Mouse (Mus musculus) embryonic facial prominence, embryonic 15.5 days (tissue): ENCODE results near the gene Foxe3. TPM values are rescaled to one million over a fixed set of nuclear protein-coding genes. Genes with fewer than 3 reads are reported as not detected.

Experiments used
- ATAC-seq: fragments of 200-750 bp; cut with Nextera tagmentation; 2 replicates; pipeline ENCODE4 v1.8.0; 2017; ENCODE audit warnings: low read depth, moderate TSS enrichment; ENCODE audit not compliant: insufficient number of reproducible peaks, low FRiP score, low TSS enrichment
- H3K27ac ChIP-seq: fragments of 300-500 bp; sonication (generic); replicated peaks from 2 replicates; pipeline ENCODE4 v1.5.1; 2015; ENCODE audit warnings: mild to moderate bottlenecking, inconsistent platforms
- H3K27me3 ChIP-seq: fragments of 300-500 bp; sonication (generic); 2 replicates; pipeline ENCODE4 v1.6.1; 2015; ENCODE audit warnings: inconsistent platforms
- H3K36me3 ChIP-seq: fragments of 300-500 bp; sonication (generic); 2 replicates; pipeline ENCODE4 v1.6.1; 2015; ENCODE audit warnings: mild to moderate bottlenecking, inconsistent platforms
- H3K4me1 ChIP-seq: fragments of 300-500 bp; sonication (generic); 2 replicates; pipeline ENCODE4 v1.6.1; 2015; ENCODE audit warnings: inconsistent platforms
- H3K4me2 ChIP-seq: fragments of 300-500 bp; sonication (generic); replicated peaks from 2 replicates; pipeline ENCODE4 v1.6.1; 2015; ENCODE audit warnings: mild to moderate bottlenecking, inconsistent platforms
- H3K4me3 ChIP-seq: fragments of 300-500 bp; sonication (generic); replicated peaks from 2 replicates; pipeline ENCODE4 v1.5.1; 2015; ENCODE audit warnings: mild to moderate bottlenecking, inconsistent platforms
- H3K9ac ChIP-seq: fragments of 300-500 bp; sonication (generic); 2 replicates; pipeline ENCODE4 v1.6.1; 2015; ENCODE audit warnings: inconsistent platforms
- H3K9me3 ChIP-seq: fragments of 300-500 bp; sonication (generic); replicated peaks from 2 replicates; pipeline ENCODE4 v1.6.1; 2016; ENCODE audit warnings: inconsistent platforms
- WGBS: fragments of 180-500 bp; shearing (Covaris S2); methylation state at CpG from one replicate; pipeline ENCODE4 v1.1.7; 2015; 5-methylcytosine and 5-hydroxymethylcytosine counted together
- polyA plus RNA-seq: library from polyadenylated mRNA; unstranded; fragments of >200 nt; fragmentation: Nextera tagmentation; extraction: Ambion mirVana; gene quantifications from 2 replicates; pipeline ENCODE4 v1.2.1, GENCODE M21; 2015

Gene Foxe3
- polyA plus RNA-seq, 1 experiment from 2014 or later: not detected

DNA sequence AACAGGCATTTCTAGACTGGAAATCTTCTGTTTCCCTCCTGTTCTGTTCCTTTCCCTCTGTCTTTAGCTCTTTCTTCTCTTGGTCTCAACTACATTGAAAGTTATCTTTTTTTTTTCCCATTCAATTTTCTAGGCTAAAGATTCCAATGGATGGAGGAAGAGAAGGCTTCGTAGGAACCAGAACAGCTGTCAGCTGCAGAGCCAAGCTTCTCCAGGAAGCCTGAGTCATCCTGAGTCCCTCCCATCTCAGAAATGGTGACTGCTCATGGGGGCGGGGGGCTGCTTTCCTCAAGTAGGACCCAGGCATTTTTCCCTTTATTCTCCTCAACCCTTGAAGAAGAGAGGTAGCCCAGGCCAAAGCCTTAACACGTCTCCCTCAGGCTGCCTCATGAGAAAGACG, 9.8 kb downstream of the Foxe3 start:
- H3K27me3 ChIP-seq: peaks cover 68% of the 10 kb centered on the region

DNA sequence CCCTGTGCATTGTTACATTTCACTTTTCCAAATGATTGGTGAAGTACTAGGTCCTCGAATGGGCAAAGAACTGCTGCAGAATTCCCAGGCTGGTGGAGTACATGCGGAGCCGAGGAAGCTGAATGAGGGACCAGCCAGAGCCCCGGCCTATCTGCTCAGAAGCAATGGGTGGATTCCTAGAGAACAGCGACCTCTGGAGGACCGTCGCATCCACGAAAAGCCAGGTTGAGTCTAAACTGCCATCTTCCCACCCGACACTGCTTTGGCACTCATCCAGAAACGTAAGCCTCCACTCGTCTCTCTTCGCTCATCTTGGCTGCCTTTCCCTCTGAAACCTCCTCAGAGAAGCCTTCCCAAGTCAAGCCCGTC, 12.2 kb downstream of the Foxe3 start:
- ATAC-seq: no peak
- Histone ChIP-seq H3K9me3 (no peaks in the 10 kb centered on the region), H3K36me3 (no peaks in the 10 kb centered on the region), H3K4me1 (peaks cover 23% of the 10 kb centered on the region), H3K4me2 (0 out of 2 replicates have a peak overlapping the region, but pooled peaks have one; percentile 29), H3K9ac (no peak overlapping the region), H3K4me3 (no peak overlapping the region), H3K27ac (no peak overlapping the region), H3K27me3 (peaks cover 85% of the 10 kb centered on the region)
- WGBS: 2% methylated on average over 13 of the region's 13 CpGs

More for the DNA sequence above, 9.8 kb downstream of the Foxe3 start:
- H3K9me3 ChIP-seq: no peaks in the 10 kb centered on the region
- WGBS: 52% methylated on average over 4 of the region's 4 CpGs
- no peak overlapping the region for H3K4me2 ChIP-seq
- no peak for ATAC-seq
- H3K4me1 ChIP-seq: peaks cover 14% of the 10 kb centered on the region
- no peak overlapping the region for H3K27ac ChIP-seq
- no peak overlapping the region for H3K9ac ChIP-seq
- H3K36me3 ChIP-seq: no peaks in the 10 kb centered on the region
- no peak overlapping the region for H3K4me3 ChIP-seq

DNA sequence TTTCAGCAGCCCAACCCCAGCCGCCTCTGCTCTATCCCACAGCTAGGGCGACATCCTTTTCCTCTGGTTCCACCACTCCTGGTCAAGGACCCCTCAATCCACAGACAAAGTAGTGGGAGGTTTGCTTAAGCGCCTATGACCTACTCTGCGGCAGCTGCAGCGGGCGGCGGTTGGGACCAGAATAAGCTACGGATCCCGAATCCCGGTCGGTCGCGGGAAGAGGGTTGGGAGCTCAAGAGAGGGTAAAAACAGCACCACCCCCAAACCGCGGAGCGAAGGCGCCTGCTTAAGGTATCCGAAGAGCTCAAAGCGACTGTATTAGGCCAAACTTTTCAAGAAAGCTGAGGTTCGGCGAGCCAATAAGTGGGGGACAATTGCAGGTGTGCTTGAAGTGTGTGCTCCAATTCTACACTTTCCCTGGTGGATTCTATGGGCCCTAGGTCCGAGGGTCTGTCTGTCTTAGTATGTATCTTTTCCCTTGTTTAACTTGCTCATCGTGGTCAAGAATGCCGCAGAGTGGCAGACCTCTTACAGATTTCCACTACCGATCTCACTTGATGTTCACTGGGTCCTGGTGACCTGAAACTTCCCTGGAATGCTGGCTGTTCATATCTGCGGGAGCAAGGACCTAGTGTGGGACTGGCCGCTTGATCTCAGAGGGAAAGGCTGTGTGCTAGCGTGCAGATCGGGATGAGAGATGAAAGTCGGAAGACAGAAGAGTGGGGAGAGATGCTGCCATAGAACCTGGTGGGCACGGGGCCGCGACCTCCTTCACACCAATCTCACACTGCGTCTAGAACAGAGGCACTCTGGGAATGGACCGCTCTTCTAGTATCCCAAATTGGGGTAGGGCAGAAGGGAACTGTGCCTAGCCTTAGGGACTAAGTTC, 12.9 kb downstream of the Foxe3 start:
- Histone ChIP-seq H3K27ac (no peak overlapping the region), H3K4me2 (peak overlapping the region; percentile 29; the same call in 1 of the 2 replicates), H3K4me1 (peaks cover 30% of the 10 kb centered on the region), H3K9ac (no peak overlapping the region), H3K9me3 (no peaks in the 10 kb centered on the region), H3K4me3 (peak overlapping the region; percentile 11; the same call in 1 of the 2 replicates), H3K36me3 (no peaks in the 10 kb centered on the region), H3K27me3 (peaks cover 91% of the 10 kb centered on the region)
- ATAC-seq: no peak
- 12% methylated on average over 35 of the region's 35 CpGs for WGBS

DNA sequence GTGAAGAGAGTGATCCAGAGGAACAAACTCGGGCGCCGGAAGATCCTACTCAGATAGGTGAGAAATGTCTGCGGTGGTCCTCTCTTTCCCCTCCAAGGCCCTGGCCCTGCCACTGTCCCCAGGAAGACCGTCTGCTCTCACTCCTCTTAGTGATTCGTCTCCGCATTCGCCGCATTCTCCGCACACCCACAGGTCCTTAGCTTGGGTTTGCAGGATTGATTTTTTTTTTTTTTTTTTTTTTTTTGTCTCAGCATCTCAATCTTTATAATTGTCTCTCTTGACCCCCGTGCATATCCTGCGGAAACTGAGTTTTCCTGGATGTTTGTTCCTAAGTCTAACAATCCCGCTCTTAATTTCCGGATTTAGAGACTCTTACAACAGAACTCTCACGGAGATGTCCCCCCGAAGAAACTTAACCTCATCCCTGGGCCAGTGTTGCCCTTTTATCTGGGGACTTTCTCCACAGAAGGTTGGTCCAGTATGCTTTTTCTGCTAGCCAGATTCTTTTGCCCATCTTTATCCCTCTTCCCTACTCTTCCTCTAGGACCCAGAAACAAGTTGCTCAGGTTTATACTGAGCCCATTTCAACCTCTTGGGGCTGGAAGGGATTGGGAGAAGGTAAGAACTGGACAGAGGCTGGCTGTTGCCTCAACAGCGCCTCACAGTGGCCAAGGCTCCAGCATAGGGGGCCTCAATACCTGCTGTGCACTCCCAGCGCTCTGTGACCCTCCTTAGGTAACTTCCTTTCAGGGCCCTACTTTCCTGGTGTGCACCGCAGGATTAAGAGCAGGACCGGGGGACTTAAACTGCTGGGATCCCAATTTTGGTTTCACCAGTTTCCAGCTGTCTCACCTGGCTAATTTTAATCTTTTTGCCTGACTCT, 16.0 kb downstream of the Foxe3 start:
- no peak for ATAC-seq
- Histone ChIP-seq H3K36me3 (no peaks in the 10 kb centered on the region), H3K9ac (peak overlapping the region; percentile 24), H3K27me3 (peaks cover 97% of the 10 kb centered on the region), H3K27ac (0 out of 2 replicates have a peak overlapping the region, but pooled peaks have one; percentile 83), H3K4me2 (peak overlapping the region; percentile 92), H3K4me1 (peaks cover 43% of the 10 kb centered on the region), H3K4me3 (peak overlapping the region; percentile 59), H3K9me3 (no peaks in the 10 kb centered on the region)
- WGBS: 3% methylated on average over 20 of the region's 20 CpGs

DNA sequence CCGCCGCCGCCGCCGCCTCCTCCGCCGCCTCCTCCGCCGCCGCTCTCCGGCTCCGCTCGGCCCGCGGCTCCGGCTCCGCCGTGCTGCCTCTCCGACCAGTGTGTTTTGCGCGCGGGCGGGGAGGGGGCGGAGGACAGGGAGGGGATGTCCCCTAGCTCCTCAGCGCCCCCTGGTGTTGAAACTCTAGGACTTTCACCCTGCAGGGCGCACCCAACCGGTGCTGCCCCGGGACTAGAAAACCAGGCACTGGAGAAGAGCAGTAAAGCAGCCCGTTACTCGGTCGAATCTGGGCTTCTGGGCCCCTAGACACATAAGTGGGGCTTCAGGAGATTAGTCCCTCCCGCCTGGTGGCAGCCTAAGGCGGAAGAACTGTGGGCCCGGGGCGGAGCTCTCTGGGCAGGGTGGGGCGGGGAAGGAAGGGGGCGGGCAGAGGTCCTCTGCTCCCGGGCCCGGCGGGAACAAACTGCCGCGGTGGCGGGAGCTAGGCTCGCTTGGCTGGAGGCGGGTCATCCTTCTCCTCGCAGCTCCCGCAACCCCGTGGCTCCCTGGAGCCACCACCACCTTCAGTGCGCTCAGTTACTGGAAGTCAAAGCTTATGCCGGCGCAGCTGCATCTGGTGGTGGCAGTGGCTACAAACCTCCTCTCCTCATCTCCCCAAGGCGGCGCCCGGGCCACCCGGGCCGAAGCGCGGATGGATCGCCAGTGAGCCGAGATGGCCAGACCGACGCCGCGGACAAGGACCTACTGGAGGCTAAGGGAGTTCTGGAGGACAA, 16.8 kb downstream of the Foxe3 start, which contains the start of gene Foxd2:
TSS of gene Foxd2 (minus strand) at position 45 of the 773 bp plus-strand sequence.
- peak within 1 kb of the TSS; percentile 54 for H3K9ac ChIP-seq
- no peaks in the 10 kb centered on the region for H3K9me3 ChIP-seq
- H3K4me3 ChIP-seq: peak within 1 kb of the TSS; percentile 59
- H3K36me3 ChIP-seq: no peaks in the 10 kb centered on the region
- H3K4me1 ChIP-seq: peaks cover 43% of the 10 kb centered on the region
- H3K27me3 ChIP-seq: peaks cover 97% of the 10 kb centered on the region
- H3K27ac ChIP-seq: peak within 1 kb of the TSS; percentile 83
- WGBS: under 1% methylated on average over 52 of the region's 64 CpGs
- H3K4me2 ChIP-seq: peak within 1 kb of the TSS; percentile 92
- ATAC-seq: peak; percentile 88

DNA sequence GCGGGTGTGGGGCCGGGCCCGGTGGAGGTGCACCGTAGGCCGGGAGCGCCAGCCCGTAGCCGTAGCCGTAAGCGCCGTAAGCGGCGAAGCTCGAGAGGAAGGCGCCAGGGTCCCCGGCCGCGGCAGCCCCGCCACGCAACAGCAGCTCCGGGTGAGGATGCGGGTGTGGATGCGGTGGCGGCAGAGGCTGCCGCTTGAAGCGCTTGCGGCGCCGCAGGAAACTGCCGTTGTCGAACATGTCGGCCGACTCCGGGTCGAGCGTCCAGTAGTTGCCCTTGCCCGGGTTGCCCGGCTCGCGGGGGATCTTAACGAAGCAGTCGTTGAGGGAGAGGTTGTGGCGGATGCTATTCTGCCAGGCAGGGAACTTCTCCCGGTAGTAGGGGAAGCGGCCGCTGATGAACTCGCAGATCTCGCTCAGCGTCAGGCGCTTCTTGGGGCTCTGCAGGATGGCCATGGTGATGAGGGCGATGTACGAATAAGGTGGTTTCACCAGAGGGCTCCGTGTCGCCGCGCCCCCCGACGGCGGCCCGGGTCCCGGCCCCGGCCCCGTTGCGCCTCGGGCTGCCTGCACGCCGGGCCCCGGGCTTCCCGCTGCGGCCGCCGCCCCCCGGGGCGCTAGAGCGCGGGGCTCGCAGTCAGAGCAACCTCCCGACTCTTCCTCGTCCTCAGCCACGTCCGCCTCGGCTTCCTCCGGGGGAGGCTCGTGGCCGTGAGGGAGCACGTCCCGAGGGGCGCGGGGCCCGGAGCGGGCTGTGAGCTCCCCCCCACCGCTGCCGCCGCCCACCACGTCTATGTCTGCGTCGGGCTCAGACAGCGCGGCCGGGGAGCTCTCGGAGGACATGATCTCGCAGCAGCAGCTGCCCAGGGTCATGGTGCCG, 17.6 kb downstream of the Foxe3 start:
- Histone ChIP-seq H3K9ac (peak overlapping the region; percentile 54), H3K27ac (peak overlapping the region; percentile 83), H3K27me3 (peaks cover 97% of the 10 kb centered on the region), H3K9me3 (no peaks in the 10 kb centered on the region), H3K4me1 (peaks cover 36% of the 10 kb centered on the region), H3K36me3 (no peaks in the 10 kb centered on the region), H3K4me3 (peak overlapping the region; percentile 59), H3K4me2 (peak overlapping the region; percentile 92)
- peak; percentile 1; the same call in 1 of the 2 replicates for ATAC-seq
- WGBS: under 1% methylated on average over 93 of the region's 103 CpGs

DNA sequence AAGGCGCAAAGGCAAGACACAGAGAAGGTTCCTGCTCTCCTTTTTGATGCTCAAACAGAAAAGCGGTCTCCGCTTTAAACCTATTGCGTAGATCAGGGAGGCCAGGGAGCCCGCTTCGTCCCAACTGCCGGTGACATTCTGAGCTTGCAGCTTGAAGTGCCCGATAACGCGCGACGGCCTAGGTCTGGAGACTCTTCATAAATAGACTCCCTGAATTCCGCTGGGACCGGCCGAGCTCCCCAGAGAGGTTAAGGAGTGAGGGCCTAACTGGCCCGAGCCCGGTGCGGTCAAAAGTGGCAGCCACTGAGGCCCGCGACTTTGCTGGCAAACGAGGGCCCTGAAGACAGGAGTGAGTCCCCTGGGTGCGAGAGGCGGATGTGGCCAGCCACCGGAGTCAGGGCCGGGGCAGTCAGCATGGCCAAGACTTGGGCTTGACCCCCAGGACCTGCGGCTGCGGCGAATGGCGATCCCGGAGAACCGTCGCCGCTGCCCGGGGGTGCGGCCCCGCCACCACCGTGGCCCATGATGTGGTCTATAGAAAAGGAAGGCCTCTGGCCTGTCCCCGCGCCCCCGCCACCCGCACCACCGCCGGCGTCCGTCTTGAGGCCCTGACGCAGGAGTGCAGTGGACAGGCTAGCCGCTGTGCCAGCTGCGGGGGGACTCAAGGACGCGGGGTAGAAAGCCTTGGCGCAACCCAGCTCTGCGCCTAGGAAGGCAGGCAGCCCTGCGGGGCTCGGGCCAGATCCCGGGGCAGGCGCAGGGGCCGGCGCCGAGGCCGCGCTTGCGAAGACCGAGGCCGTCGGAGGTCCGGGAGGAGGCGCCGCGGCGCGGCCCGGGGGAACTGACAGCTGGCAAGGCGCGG, 18.5 kb downstream of the Foxe3 start:
- no peaks in the 10 kb centered on the region for H3K36me3 ChIP-seq
- WGBS: 3% methylated on average over 70 of the region's 74 CpGs
- H3K9me3 ChIP-seq: no peaks in the 10 kb centered on the region
- no peak overlapping the region; the same call in 1 of the 2 replicates for H3K9ac ChIP-seq
- H3K27ac ChIP-seq: no peak overlapping the region; the same call in 1 of the 2 replicates
- peak overlapping the region; percentile 92 for H3K4me2 ChIP-seq
- ATAC-seq: no peak
- peaks cover 38% of the 10 kb centered on the region for H3K4me1 ChIP-seq
- peaks cover 96% of the 10 kb centered on the region for H3K27me3 ChIP-seq
- peak overlapping the region; percentile 59 for H3K4me3 ChIP-seq

DNA sequence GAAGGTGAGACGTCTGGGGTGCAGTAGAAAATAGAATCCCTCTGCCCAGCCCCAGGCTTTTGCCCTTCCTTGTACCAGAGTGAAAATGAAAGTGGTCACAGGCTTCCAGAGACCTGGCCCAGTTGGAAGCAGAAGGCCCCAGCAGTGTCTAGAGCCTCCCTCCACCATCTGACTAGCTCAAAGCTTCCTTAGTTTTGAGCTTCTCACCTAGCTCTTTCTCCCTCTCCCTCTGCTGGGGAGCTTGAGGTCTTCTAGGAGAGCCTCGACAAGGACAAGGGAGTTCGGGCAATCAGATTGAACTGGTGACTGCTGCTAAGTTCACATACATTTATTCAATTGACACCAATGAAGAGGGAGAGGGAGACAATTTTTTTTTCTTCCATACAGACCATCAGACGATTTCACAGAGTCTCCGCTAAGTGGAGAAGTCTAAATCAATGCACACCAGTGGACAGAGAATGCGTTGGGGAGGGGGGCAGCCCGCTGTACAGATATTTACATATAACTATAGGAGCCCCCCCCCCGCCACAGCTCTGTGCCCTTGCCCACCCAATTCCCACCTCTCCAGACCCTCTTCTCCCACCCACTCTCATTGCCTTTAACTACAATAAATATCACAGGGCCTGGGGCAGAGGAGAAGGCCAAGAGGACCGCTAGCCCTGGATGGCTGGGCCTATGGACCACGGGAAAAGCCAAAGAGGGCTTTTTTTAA, 19.7 kb downstream of the Foxe3 start:
- peak overlapping the region; percentile 59 for H3K4me3 ChIP-seq
- H3K27ac ChIP-seq: no peak overlapping the region
- ATAC-seq: no peak
- H3K27me3 ChIP-seq: peaks cover 98% of the 10 kb centered on the region
- peaks cover 43% of the 10 kb centered on the region for H3K4me1 ChIP-seq
- WGBS: 25% methylated on average over 10 of the region's 10 CpGs
- H3K36me3 ChIP-seq: no peaks in the 10 kb centered on the region
- peak overlapping the region; percentile 92 for H3K4me2 ChIP-seq
- no peaks in the 10 kb centered on the region for H3K9me3 ChIP-seq
- H3K9ac ChIP-seq: no peak overlapping the region

DNA sequence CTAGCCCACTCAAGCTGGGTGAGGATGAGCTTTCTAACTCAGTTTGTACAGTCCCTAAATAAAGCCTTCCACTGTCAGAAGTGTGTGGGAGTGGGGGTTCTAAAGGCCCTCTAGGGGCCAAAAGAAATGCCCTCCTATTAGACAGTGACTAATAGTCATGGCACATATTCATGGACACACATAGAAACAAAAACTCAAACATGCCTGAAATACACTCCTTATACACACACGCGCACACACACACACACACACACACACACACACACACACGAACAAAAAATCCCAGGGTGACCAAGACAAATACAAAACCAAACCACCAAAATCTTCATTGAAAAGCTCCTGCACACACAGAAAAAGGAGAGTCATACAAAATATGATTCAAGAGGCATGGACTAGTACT, 20.3 kb downstream of the Foxe3 start:
- peak overlapping the region; percentile 59 for H3K4me3 ChIP-seq
- 63% methylated on average over 3 of the region's 3 CpGs for WGBS
- H3K9me3 ChIP-seq: no peaks in the 10 kb centered on the region
- peak overlapping the region; percentile 92; the same call in 1 of the 2 replicates for H3K4me2 ChIP-seq
- no peak for ATAC-seq
- no peak overlapping the region for H3K27ac ChIP-seq
- no peaks in the 10 kb centered on the region for H3K36me3 ChIP-seq
- H3K27me3 ChIP-seq: peaks cover 98% of the 10 kb centered on the region
- no peak overlapping the region for H3K9ac ChIP-seq
- peaks cover 43% of the 10 kb centered on the region for H3K4me1 ChIP-seq
